Mouse (Mus musculus): ENCODE data around the gene Znrf1. TPM values are rescaled to one million over a fixed set of nuclear protein-coding genes. Genes with fewer than 3 reads are reported as not detected.
A peak's percentile ranks its signal among the peaks of the same experiment; 100 is the strongest.

The Znrf1 gene
- polyA plus RNA-seq, 1 experiment from 2014 or later: 25.3 TPM

DNA sequence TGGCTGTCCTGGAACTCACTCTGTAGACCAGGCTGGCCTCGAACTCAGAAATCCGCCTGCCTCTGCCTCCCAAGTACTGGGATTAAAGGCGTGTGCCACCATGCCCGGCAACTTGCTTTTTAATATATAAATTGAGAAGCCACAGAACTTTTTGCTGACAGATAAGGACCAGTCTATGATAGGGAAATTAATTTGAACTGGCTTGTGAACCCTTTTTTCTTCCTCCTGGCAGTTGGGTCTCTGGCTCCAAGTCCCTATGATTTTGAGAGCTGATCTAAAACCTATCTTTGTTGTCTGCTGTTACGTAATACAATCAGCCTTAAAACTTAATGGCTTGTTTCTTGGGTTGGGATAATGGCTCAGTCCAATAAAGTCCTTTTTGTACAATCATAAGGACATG is 27.2 kb downstream of the Znrf1 start:
- peaks cover 16% of the 10 kb centered on the region for H3K36me3 ChIP-seq (replicated peaks)
- 95% methylated on average over 5 of the region's 5 CpGs for WGBS
- no peak overlapping the region for H3K4me3 ChIP-seq
- DNase-seq (ENCODE audit: extremely low spot score, low spot score): no peak
- H3K27me3 ChIP-seq (ENCODE audit: poor library complexity, severe bottlenecking): no peaks in the 10 kb centered on the region
- H3K4me1 ChIP-seq: peaks cover 30% of the 10 kb centered on the region
- H3K27ac ChIP-seq: no peak overlapping the region
- no peaks in the 10 kb centered on the region for H3K9me3 ChIP-seq

DNA sequence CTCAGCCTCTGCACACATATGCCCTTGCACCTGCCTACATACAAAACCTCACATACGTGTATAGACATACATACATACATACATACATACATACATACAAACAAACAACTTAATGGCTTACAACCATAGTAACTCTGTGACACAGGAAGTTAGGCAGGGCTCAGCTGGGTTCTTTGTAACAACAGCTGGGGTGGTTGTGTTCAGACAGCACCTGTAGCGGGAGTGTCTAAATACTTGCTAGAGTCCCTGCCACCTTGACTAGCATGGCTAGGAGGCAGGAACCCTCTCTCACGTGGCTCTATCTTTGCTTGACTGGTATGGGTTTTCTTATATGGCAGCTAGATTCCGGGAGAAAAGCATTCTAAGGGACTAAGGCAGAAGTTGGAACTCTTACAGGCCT is 27.8 kb downstream of the Znrf1 start:
- no peaks in the 10 kb centered on the region for H3K27me3 ChIP-seq (ENCODE audit: poor library complexity, severe bottlenecking)
- 94% methylated on average over 4 of the region's 4 CpGs for WGBS
- peaks cover 31% of the 10 kb centered on the region for H3K4me1 ChIP-seq
- no peak overlapping the region for H3K4me3 ChIP-seq
- H3K9me3 ChIP-seq: no peaks in the 10 kb centered on the region
- DNase-seq (ENCODE audit: extremely low spot score, low spot score): no peak
- H3K36me3 ChIP-seq (replicated peaks): peaks cover 16% of the 10 kb centered on the region
- H3K27ac ChIP-seq: no peak overlapping the region

DNA sequence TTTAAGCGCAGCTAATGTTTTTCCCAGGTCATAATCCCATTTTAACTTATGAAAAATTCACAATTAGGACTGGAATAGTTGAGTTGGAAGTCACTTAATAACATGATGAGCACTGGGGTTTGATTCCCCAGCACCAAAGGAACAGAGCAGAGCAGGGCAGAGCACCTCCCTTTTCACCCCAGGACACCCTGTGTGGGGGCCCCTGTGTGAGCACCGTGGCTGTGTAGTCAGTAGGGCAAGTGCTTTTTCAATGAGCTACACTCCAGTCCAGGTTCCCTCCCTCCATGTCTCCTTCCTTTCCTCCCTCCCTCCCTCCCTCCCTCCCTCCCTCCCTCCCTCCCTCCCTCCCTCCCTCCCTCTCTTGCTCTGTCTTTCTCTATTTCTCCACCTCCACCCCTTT is 28.2 kb downstream of the Znrf1 start:
- Histone ChIP-seq H3K9me3 (no peaks in the 10 kb centered on the region), H3K36me3 (replicated peaks) (peaks cover 16% of the 10 kb centered on the region), H3K4me1 (peaks cover 30% of the 10 kb centered on the region), H3K4me3 (no peak overlapping the region), H3K27me3 (ENCODE audit: poor library complexity, severe bottlenecking) (no peaks in the 10 kb centered on the region), H3K27ac (no peak overlapping the region)
- DNase-seq (ENCODE audit: extremely low spot score, low spot score): no peak
- 88% methylated on average over 2 of the region's 2 CpGs for WGBS

DNA sequence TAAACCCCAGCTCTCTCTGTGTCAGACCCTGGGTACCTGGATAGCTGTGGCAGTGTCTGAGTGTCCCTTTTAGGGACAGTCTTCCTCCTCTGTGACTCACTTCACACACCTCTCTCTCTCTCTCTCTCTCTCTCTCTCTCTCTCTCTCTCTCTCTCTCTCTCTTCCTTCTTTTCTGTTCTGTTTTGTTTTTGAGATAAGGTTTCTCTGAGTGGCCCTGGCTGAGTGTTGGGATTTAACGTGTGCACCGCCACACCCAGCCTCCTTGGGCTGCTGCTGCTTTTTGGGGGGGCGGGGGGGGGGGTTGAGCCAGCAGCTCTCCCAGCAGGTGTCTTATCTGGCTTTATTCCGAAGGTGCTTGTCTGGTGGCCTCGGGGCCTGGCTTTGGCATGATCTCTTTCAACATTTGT is 29.9 kb downstream of the Znrf1 start:
- no peak for DNase-seq (ENCODE audit: extremely low spot score, low spot score)

DNA sequence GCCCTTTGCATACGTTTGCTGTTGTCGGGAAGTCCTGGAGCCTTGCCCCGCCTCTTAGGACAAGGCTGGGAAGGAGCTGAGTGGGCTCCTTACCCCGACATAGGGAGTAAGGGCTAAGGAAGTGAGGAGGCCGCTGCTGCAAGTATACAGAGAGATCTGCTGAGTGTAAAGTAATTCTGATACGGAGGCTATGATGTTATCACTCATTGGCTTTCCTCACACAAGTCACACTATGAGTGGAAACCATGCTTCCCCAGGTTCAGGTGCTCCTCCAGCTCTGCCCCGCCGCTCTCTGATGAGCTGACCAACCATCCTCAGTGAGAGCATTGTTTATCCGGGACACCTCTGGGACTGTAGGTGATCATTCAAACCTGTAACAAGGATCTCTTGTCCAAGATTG is 30.4 kb downstream of the Znrf1 start:
- Histone ChIP-seq H3K36me3 (replicated peaks) (peaks cover 17% of the 10 kb centered on the region), H3K4me1 (peaks cover 38% of the 10 kb centered on the region), H3K27me3 (ENCODE audit: poor library complexity, severe bottlenecking) (no peaks in the 10 kb centered on the region), H3K4me3 (no peak overlapping the region), H3K27ac (peak overlapping the region; percentile 20; the same call in 1 of the 2 replicates), H3K9me3 (no peaks in the 10 kb centered on the region)
- 64% methylated on average over 9 of the region's 9 CpGs for WGBS
- DNase-seq (ENCODE audit: extremely low spot score, low spot score): no peak

More for the DNA sequence above, 29.9 kb downstream of the Znrf1 start:
- Histone ChIP-seq H3K4me3 (no peak overlapping the region), H3K9me3 (no peaks in the 10 kb centered on the region), H3K36me3 (replicated peaks) (peaks cover 20% of the 10 kb centered on the region), H3K4me1 (peaks cover 38% of the 10 kb centered on the region), H3K27me3 (ENCODE audit: poor library complexity, severe bottlenecking) (no peaks in the 10 kb centered on the region), H3K27ac (peak overlapping the region; percentile 20; the same call in 1 of the 2 replicates)
- WGBS: 43% methylated on average over 5 of the region's 5 CpGs

DNA sequence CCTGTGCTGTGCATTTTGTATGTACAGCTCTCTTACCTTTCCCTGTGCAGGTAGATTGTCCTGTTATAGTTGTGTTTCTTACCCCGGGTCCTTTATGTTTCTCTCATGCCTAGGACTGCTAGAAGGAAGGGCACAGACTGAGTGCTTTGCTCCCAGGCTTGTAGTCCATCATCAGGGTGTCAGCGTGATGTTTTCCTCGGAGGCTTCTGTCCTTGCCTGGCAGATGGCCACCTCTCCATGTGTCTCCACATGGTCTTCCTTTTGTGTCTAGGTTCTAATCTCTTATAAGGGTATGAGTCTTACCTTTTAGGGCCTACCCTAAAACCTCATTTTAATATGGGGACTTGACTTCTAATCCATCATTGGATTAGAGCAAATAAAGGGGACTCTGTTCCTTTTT is 31.7 kb downstream of the Znrf1 start:
- 84% methylated on average over 3 of the region's 3 CpGs for WGBS
- H3K4me3 ChIP-seq: no peak overlapping the region
- H3K36me3 ChIP-seq (replicated peaks): peaks cover 17% of the 10 kb centered on the region
- H3K27me3 ChIP-seq (ENCODE audit: poor library complexity, severe bottlenecking): no peaks in the 10 kb centered on the region
- peaks cover 48% of the 10 kb centered on the region for H3K4me1 ChIP-seq
- no peak for DNase-seq (ENCODE audit: extremely low spot score, low spot score)
- no peaks in the 10 kb centered on the region for H3K9me3 ChIP-seq
- 0 out of 2 replicates have a peak overlapping the region, but pooled peaks have one; percentile 17 for H3K27ac ChIP-seq

DNA sequence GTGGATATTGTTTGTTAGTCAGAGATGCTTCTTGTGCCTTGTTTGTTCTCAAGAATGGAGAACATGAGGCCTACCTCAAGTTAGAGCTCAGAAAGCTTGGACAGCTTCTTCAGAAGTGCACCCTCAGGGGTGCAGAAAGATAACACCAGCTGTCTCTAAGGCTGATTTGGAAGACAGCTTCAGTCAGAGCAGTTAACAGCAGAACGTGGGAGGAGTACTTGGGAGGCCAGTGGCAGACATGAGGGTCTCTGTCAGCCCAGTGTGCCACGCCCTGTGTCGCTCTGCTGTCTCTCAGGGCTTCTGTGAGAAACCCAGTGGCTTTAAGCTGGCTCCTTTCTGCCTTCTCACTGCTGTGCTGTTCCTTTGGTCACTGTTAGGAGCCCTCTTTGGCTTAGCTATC is 32.1 kb downstream of the Znrf1 start:
- peak overlapping the region; percentile 17; the same call in 1 of the 2 replicates for H3K27ac ChIP-seq

DNA sequence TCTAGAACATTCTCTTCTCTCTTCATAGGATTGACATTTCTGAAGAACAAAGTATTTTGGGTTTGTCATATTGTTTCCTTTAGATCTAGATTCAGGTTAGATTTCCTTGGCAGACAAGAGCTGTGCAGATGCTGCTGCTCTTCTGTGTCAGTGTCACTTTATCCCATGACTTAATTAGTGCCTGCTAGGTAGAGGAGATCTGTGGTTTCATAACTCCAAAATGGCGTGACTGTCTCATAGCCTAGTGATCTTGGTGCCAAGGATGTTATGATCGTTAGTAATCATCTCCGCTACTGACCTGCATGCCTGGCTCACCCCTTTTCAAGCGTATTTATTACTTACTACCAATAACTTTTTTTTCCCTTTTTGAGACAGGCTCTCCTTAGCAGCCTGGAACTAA is 34.0 kb downstream of the Znrf1 start:
- no peak overlapping the region for H3K4me3 ChIP-seq
- no peak for DNase-seq (ENCODE audit: extremely low spot score, low spot score)
- H3K27ac ChIP-seq: no peak overlapping the region
- H3K4me1 ChIP-seq: peaks cover 60% of the 10 kb centered on the region
- no peaks in the 10 kb centered on the region for H3K9me3 ChIP-seq
- peaks cover 18% of the 10 kb centered on the region for H3K36me3 ChIP-seq (replicated peaks)
- no peaks in the 10 kb centered on the region for H3K27me3 ChIP-seq (ENCODE audit: poor library complexity, severe bottlenecking)
- 91% methylated on average over 4 of the region's 4 CpGs for WGBS

More for the DNA sequence above, 32.1 kb downstream of the Znrf1 start:
- DNase-seq (ENCODE audit: extremely low spot score, low spot score): no peak
- no peak overlapping the region for H3K4me3 ChIP-seq
- WGBS: 79% methylated on average over 3 of the region's 3 CpGs
- no peaks in the 10 kb centered on the region for H3K27me3 ChIP-seq (ENCODE audit: poor library complexity, severe bottlenecking)
- H3K4me1 ChIP-seq: peaks cover 53% of the 10 kb centered on the region
- H3K9me3 ChIP-seq: no peaks in the 10 kb centered on the region
- H3K36me3 ChIP-seq (replicated peaks): peaks cover 17% of the 10 kb centered on the region

DNA sequence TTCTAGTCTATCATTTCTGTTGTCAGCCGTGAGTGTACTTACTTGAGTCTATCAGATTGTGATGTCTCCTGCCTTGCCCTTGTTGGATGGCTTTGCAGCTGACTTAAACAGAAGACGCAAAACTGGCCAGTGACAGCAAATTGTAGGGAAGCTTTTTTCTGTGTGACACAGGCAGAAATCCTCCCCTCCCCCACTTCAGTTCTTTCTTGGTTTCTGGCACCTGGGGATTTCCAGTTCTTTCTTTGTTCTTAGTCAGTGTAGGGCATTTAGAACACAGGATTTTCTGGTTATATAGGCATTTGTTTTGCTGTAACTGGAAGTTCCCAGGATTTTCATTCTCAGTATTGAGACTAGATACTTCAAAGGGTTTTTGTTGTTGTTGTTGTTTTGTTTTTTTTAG is 34.5 kb downstream of the Znrf1 start:
- H3K4me1 ChIP-seq: peaks cover 57% of the 10 kb centered on the region
- H3K4me3 ChIP-seq: no peak overlapping the region
- WGBS: 80% methylated on average over 2 of the region's 2 CpGs
- no peaks in the 10 kb centered on the region for H3K27me3 ChIP-seq (ENCODE audit: poor library complexity, severe bottlenecking)
- no peak overlapping the region for H3K27ac ChIP-seq
- peaks cover 23% of the 10 kb centered on the region for H3K36me3 ChIP-seq (replicated peaks)
- DNase-seq (ENCODE audit: extremely low spot score, low spot score): no peak
- H3K9me3 ChIP-seq: no peaks in the 10 kb centered on the region

DNA sequence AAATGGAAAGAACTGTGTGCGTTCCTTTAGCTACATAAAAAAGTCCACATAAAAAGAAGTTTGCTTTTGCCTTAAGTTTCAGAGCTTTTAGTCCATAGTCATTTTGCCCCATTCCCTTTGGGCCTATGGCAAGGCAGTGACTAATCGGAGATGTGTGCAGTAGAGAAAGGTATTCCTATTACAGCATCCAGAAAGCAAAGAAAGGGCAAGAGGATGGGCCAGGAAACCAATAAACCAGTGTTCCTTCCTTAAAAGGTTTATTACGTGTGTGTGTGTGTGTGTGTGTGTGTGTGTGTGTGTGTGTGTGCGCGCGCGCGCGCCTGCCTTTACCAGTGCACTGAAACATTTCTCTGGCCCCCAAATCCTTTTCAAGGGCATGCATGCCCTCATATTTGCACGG is 35.8 kb downstream of the Znrf1 start:
- H3K4me3 ChIP-seq: no peak overlapping the region

DNA sequence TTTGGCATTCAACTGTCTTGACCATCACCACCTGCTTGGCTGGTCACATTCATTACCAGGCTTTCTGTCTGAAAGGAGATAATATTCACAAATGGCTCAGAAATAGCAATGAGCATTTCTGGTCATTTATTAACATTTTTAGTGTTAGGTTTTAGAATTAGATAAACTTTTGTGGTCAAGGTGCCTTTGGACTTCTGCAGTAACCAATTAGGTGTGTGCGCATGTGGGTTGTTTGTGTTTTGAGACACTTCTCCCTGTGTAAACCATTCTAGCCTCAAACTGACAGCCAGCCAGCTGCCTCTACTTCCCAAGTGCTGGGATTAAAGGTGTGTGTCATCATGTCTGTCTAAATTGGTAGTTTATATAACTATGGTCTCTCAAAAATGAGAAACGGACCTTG is 36.5 kb downstream of the Znrf1 start:
- H3K9me3 ChIP-seq: no peaks in the 10 kb centered on the region
- peaks cover 40% of the 10 kb centered on the region for H3K36me3 ChIP-seq (replicated peaks)
- WGBS: 95% methylated on average over 2 of the region's 2 CpGs
- DNase-seq (ENCODE audit: extremely low spot score, low spot score): no peak
- H3K4me1 ChIP-seq: peaks cover 45% of the 10 kb centered on the region
- no peaks in the 10 kb centered on the region for H3K27me3 ChIP-seq (ENCODE audit: poor library complexity, severe bottlenecking)
- no peak overlapping the region for H3K4me3 ChIP-seq
- no peak overlapping the region for H3K27ac ChIP-seq

More for the DNA sequence above, 35.8 kb downstream of the Znrf1 start:
- no peak for DNase-seq (ENCODE audit: extremely low spot score, low spot score)
- Histone ChIP-seq H3K4me1 (peaks cover 46% of the 10 kb centered on the region), H3K9me3 (no peaks in the 10 kb centered on the region), H3K36me3 (replicated peaks) (peaks cover 32% of the 10 kb centered on the region), H3K27me3 (ENCODE audit: poor library complexity, severe bottlenecking) (no peaks in the 10 kb centered on the region), H3K27ac (no peak overlapping the region)
- 95% methylated on average over 10 of the region's 10 CpGs for WGBS

DNA sequence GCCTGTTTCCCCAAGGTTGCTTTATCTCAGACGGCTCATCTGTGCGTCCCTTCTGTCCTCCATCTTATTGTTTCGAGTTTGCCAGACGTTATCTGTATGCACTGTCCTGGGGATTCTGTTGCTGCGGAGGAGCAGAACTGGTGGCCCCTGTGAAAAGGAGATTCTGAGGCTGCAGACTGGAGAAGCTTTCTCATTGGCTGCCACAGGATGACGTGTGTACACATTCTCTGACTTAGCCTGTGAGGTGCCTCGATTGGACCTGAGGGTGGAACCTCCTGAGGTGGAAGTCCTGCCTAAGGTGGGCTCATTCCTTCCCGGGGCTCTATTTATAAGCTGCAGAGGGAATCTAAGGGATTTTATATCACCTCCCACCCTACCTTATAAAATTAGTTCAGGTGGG is 37.7 kb downstream of the Znrf1 start:
- no peaks in the 10 kb centered on the region for H3K9me3 ChIP-seq
- DNase-seq (ENCODE audit: extremely low spot score, low spot score): no peak
- peaks cover 49% of the 10 kb centered on the region for H3K36me3 ChIP-seq (replicated peaks)
- 32% methylated on average over 8 of the region's 8 CpGs for WGBS
- peak overlapping the region; percentile 10; the same call in 1 of the 2 replicates for H3K4me3 ChIP-seq
- H3K27ac ChIP-seq: 0 out of 2 replicates have a peak overlapping the region, but pooled peaks have one; percentile 25
- no peaks in the 10 kb centered on the region for H3K27me3 ChIP-seq (ENCODE audit: poor library complexity, severe bottlenecking)
- peaks cover 33% of the 10 kb centered on the region for H3K4me1 ChIP-seq

DNA sequence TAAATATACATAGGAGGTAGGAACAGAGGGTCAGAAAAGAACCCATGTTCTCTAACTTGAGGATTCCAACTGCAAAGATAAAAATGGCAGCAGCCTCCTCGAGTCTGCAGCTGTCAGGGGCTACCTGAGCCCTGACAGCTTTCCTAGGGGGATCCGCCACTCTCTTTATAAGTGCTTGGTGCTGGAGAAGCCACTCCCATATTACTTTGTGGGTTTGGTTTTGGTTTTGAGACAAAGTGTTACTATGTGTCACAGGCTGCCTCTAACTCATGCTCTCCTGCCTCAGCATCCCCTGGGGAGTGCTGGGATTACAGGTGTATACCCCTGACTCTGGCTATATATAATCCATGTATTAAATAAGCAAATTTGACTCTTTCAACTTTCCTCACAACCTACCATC is 38.1 kb downstream of the Znrf1 start:
- WGBS: 84% methylated on average over 2 of the region's 2 CpGs
- no peak overlapping the region for H3K27ac ChIP-seq
- peaks cover 31% of the 10 kb centered on the region for H3K4me1 ChIP-seq
- H3K27me3 ChIP-seq (ENCODE audit: poor library complexity, severe bottlenecking): no peaks in the 10 kb centered on the region
- no peak overlapping the region for H3K4me3 ChIP-seq
- H3K9me3 ChIP-seq: no peaks in the 10 kb centered on the region
- no peak for DNase-seq (ENCODE audit: extremely low spot score, low spot score)
- H3K36me3 ChIP-seq (replicated peaks): peaks cover 52% of the 10 kb centered on the region

DNA sequence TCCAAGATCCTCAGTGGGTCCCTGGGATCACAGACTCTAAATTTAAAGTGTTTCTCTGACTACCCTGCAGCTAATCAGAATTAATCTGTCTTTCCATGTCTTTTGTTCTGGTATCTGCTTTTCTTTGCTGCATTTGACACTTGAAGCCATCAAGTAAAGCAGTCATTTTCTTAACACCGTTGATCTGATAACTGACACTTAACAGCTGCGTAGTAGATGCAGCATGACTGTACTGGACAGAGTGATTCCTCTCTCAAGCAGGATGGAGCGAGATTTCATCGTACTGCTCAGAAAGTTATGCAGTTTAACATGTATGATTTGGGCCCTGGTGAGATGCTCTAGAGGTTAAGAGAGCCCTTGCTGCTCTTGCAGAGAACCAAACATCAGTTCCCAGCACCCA is 39.6 kb downstream of the Znrf1 start:
- Histone ChIP-seq H3K4me3 (no peak overlapping the region), H3K36me3 (replicated peaks) (peaks cover 57% of the 10 kb centered on the region), H3K9me3 (no peaks in the 10 kb centered on the region), H3K27ac (no peak overlapping the region), H3K4me1 (peaks cover 22% of the 10 kb centered on the region), H3K27me3 (ENCODE audit: poor library complexity, severe bottlenecking) (no peaks in the 10 kb centered on the region)
- no peak for DNase-seq (ENCODE audit: extremely low spot score, low spot score)
- 94% methylated on average over 4 of the region's 4 CpGs for WGBS

All from forebrain, embryonic 10.5 days (tissue).